ENCODE assay signal across 32 mouse cellular contexts in genomic region chr6:145664208-145664607, GRCm38 (mm10). TPM values are rescaled to one million over a fixed set of nuclear protein-coding genes. Genes with fewer than 3 reads are reported as not detected.
DNase-seq lines count a peak whose midpoint lies in the region; ATAC-seq lines count a peak whose summit lies in the region.
"Had no signal": no experiment of that assay in that cellular context is flagged by ENCODE, and none has a peak within 500 bp of the region (broad histone marks: within the 10 kb centered on the region; RNA-seq: fewer than 3 reads in every experiment).

No protein-coding gene starts in this region.

- ATAC-seq in hindbrain, embryonic 12.5 days (ENCODE audit: low FRiP score), result peak; percentile 58; the same call in 1 of the 2 replicates
- ATAC-seq in neural tube, embryonic 12.5 days (ENCODE audit: low FRiP score, low read depth), result 0 out of 2 replicates have a peak, but pooled peaks have one; percentile 37
- ATAC-seq in hindbrain, embryonic 15.5 days (ENCODE audit: low FRiP score, low read depth), result peak; percentile 30; the same call in 1 of the 2 replicates
- ATAC-seq: activated CD4-positive, CD25-positive, alpha-beta regulatory T cell, adult 4 months; CD4-positive, CD25-positive, alpha-beta regulatory T cell, adult 4 months; forebrain, postnatal 0 days; inflammation-experienced regulatory T-cells, adult 6 months; liver, embryonic 12.5 days; liver, postnatal 0 days had no signal

- no peak overlapping the region for H3K4me3 ChIP-seq in hindbrain, embryonic 12.5 days
- no peak overlapping the region for H3K4me3 ChIP-seq in hindbrain, embryonic 10.5 days
- no peak overlapping the region for H3K4me3 ChIP-seq in neural tube, embryonic 12.5 days
- no peak overlapping the region for H3K4me3 ChIP-seq in hindbrain, embryonic 15.5 days
- H3K4me3 ChIP-seq: embryonic facial prominence, embryonic 15.5 days; forebrain, embryonic 12.5 days; kidney, embryonic 15.5 days; layer of hippocampus, adult 2 months; left cerebral cortex, adult 2 months; liver, embryonic 12.5 days; midbrain, embryonic 12.5 days had no signal

- no peak overlapping the region for H3K4me2 ChIP-seq in hindbrain, embryonic 12.5 days (replicated peaks)
- no peak overlapping the region for H3K4me2 ChIP-seq in neural tube, embryonic 12.5 days (replicated peaks)
- H3K4me2 ChIP-seq in hindbrain, embryonic 15.5 days, result no peak overlapping the region
- H3K4me2 ChIP-seq: embryonic facial prominence, embryonic 15.5 days; forebrain, embryonic 12.5 days; kidney, embryonic 15.5 days; liver, embryonic 12.5 days; midbrain, embryonic 12.5 days had no signal

- H3K36me3 ChIP-seq in hindbrain, embryonic 12.5 days, result no peaks in the 10 kb centered on the region
- H3K36me3 ChIP-seq in hindbrain, embryonic 10.5 days, result no peaks in the 10 kb centered on the region
- no peaks in the 10 kb centered on the region for H3K36me3 ChIP-seq in neural tube, embryonic 12.5 days
- H3K36me3 ChIP-seq in hindbrain, embryonic 15.5 days, result no peaks in the 10 kb centered on the region
- H3K36me3 ChIP-seq: embryonic facial prominence, embryonic 15.5 days; forebrain, embryonic 12.5 days; kidney, embryonic 15.5 days; liver, embryonic 12.5 days; midbrain, embryonic 12.5 days had no signal

- 67% methylated on average over 5 of the region's 5 CpGs for WGBS in hindbrain, embryonic 12.5 days
- WGBS in hindbrain, embryonic 10.5 days, result 72% methylated on average over 5 of the region's 5 CpGs
- 64% methylated on average over 5 of the region's 5 CpGs for WGBS in neural tube, embryonic 12.5 days
- WGBS in hindbrain, embryonic 15.5 days, result 46% methylated on average over 5 of the region's 5 CpGs

- no peak overlapping the region for H3K9ac ChIP-seq in hindbrain, embryonic 12.5 days
- no peak overlapping the region for H3K9ac ChIP-seq in neural tube, embryonic 12.5 days
- no peak overlapping the region for H3K9ac ChIP-seq in hindbrain, embryonic 15.5 days
- H3K9ac ChIP-seq: embryonic facial prominence, embryonic 15.5 days; forebrain, embryonic 12.5 days; forebrain, postnatal 0 days; kidney, embryonic 15.5 days; liver, embryonic 12.5 days; liver, postnatal 0 days; midbrain, embryonic 12.5 days had no signal

- H3K27ac ChIP-seq in hindbrain, embryonic 12.5 days, result no peak overlapping the region
- H3K27ac ChIP-seq in hindbrain, embryonic 10.5 days, result no peak overlapping the region
- H3K27ac ChIP-seq in neural tube, embryonic 12.5 days, result no peak overlapping the region
- no peak overlapping the region for H3K27ac ChIP-seq in hindbrain, embryonic 15.5 days (replicated peaks)
- H3K27ac ChIP-seq: embryonic facial prominence, embryonic 15.5 days; forebrain, embryonic 12.5 days; kidney, embryonic 15.5 days; layer of hippocampus, adult 2 months; left cerebral cortex, adult 2 months; liver, embryonic 12.5 days; midbrain, embryonic 12.5 days had no signal

- DNase-seq in hindbrain, embryonic 10.5 days (ENCODE audit: low spot score), result no peak
- DNase-seq in neural tube, embryonic 10.5 days (ENCODE audit: extremely low spot score, low spot score), result no peak
- DNase-seq in cerebellum, adult 8-10 months, result no peak
- DNase-seq in cerebellum, postnatal 10 days, result no peak
- DNase-seq: adrenal gland, adult 2 months; cerebellum, adult 9-10 months; forebrain, postnatal 0 days; heart, postnatal 14 days; kidney, adult 11 months; kidney, postnatal 36 days; left cerebral cortex, postnatal 4 days; liver, postnatal 0 days; lung, postnatal 36 days; spleen, adult 18-20 months; thymus, postnatal 14 days had no signal

- no peaks in the 10 kb centered on the region for H3K9me3 ChIP-seq in hindbrain, embryonic 12.5 days (replicated peaks)
- H3K9me3 ChIP-seq in hindbrain, embryonic 10.5 days, result no peaks in the 10 kb centered on the region
- H3K9me3 ChIP-seq in neural tube, embryonic 12.5 days, result no peaks in the 10 kb centered on the region
- no peaks in the 10 kb centered on the region for H3K9me3 ChIP-seq in hindbrain, embryonic 15.5 days
- H3K9me3 ChIP-seq: embryonic facial prominence, embryonic 15.5 days; forebrain, embryonic 12.5 days; kidney, embryonic 15.5 days had no signal

- H3K4me1 ChIP-seq in hindbrain, embryonic 12.5 days, result peaks cover 10% of the 10 kb centered on the region
- H3K4me1 ChIP-seq in hindbrain, embryonic 10.5 days (replicated peaks), result 0 out of 2 replicates have a peak, but pooled peaks cover 8% of the 10 kb centered on the region
- peaks cover 7% of the 10 kb centered on the region; the same call in 1 of the 2 replicates for H3K4me1 ChIP-seq in neural tube, embryonic 12.5 days
- H3K4me1 ChIP-seq in hindbrain, embryonic 15.5 days (replicated peaks), result peaks cover 8% of the 10 kb centered on the region; the same call in 1 of the 2 replicates
- H3K4me1 ChIP-seq: forebrain, embryonic 12.5 days; liver, embryonic 12.5 days; midbrain, embryonic 12.5 days had no signal

- H3K27me3 ChIP-seq in hindbrain, embryonic 12.5 days, result no peaks in the 10 kb centered on the region
- H3K27me3 ChIP-seq in hindbrain, embryonic 10.5 days (ENCODE audit: insufficient read depth, poor library complexity, severe bottlenecking), result no peaks in the 10 kb centered on the region
- H3K27me3 ChIP-seq in neural tube, embryonic 12.5 days (replicated peaks), result no peaks in the 10 kb centered on the region
- no peaks in the 10 kb centered on the region for H3K27me3 ChIP-seq in hindbrain, embryonic 15.5 days
- H3K27me3 ChIP-seq: embryonic facial prominence, embryonic 15.5 days; forebrain, embryonic 12.5 days; kidney, embryonic 15.5 days; liver, embryonic 12.5 days; midbrain, embryonic 12.5 days had no signal

RNA-seq across cellular contexts. Expression of gene Tuba3b, which starts 48.7 kb away (rescaled TPM):
- polyA plus RNA-seq in hindbrain, embryonic 12.5 days (2016; fragmentation: Nextera tagmentation; extraction: Ambion mirVana), result not detected in 2 replicates
- polyA plus RNA-seq in hindbrain, embryonic 10.5 days (2016; fragmentation: Nextera tagmentation; extraction: Ambion mirVana), result not detected in 2 replicates
- not detected in 2 replicates for polyA plus RNA-seq in neural tube, embryonic 12.5 days (2016; fragmentation: Nextera tagmentation; extraction: Ambion mirVana)
- polyA plus RNA-seq in hindbrain, embryonic 15.5 days (2015; fragmentation: Nextera tagmentation; extraction: Ambion mirVana), result not detected in 2 replicates
- polyA plus RNA-seq: activated CD4-positive, CD25-positive, alpha-beta regulatory T cell, adult 4 months; adrenal gland, adult 2 months; CD4-positive, CD25-positive, alpha-beta regulatory T cell, adult 4 months; embryonic facial prominence, embryonic 15.5 days; forebrain, embryonic 12.5 days; forebrain, postnatal 0 days; inflammation-experienced regulatory T-cells, adult 6 months; kidney, embryonic 15.5 days; limb, embryonic 14.5 days; liver, embryonic 12.5 days; liver, postnatal 0 days; lung, embryonic 16.5 days; midbrain, embryonic 12.5 days; stomach, embryonic 16.5 days; urinary bladder, adult 2 months had no signal

RNA-seq across cellular contexts. Expression of gene Lmntd1, which starts 50.1 kb away (rescaled TPM):
- polyA plus RNA-seq in hindbrain, embryonic 12.5 days (2016; fragmentation: Nextera tagmentation; extraction: Ambion mirVana), result 0.39 and 0.58 TPM in 2 replicates
- polyA plus RNA-seq in hindbrain, embryonic 10.5 days (2016; fragmentation: Nextera tagmentation; extraction: Ambion mirVana), result 0.06 and 0.31 TPM in 2 replicates
- 0.60 and 0.65 TPM in 2 replicates for polyA plus RNA-seq in neural tube, embryonic 12.5 days (2016; fragmentation: Nextera tagmentation; extraction: Ambion mirVana)
- 1.1 and 1.6 TPM in 2 replicates for polyA plus RNA-seq in hindbrain, embryonic 15.5 days (2015; fragmentation: Nextera tagmentation; extraction: Ambion mirVana)
- polyA plus RNA-seq: CD4-positive, CD25-positive, alpha-beta regulatory T cell, adult 4 months; inflammation-experienced regulatory T-cells, adult 6 months; liver, embryonic 12.5 days; liver, postnatal 0 days had no signal
